31 mouse cellular contexts compared by ENCODE assay signal in the genomic region with DNA sequence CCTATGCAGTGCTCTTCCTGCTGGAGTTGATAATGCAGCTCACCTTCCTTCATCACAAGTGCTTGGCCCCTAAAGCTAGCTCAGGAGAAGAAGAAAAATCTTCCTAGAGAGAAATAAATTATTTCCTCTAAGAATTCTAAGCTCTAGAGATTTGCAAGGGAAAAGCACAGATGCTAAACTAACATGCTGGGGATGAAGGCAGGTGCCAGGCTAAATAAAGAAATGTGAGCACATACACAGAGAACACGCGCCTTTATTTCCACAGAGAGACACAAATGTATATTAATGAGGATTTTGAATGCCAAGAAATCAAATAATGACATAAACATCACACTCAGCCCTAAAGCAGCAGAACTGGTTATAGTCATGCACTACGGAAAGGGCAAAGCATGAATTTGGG.
DNase-seq lines count a peak whose midpoint lies in the region; ATAC-seq lines count a peak whose summit lies in the region.
"Had no signal": no experiment of that assay in that cellular context is flagged by ENCODE, and none has a peak within 500 bp of the region (broad histone marks: within the 10 kb centered on the region; RNA-seq: fewer than 3 reads in every experiment).

No protein-coding gene starts in this region.

- H3K27ac ChIP-seq in forebrain, embryonic 14.5 days (ENCODE audit: low read depth, low read length): no peak overlapping the region
- H3K27ac ChIP-seq in forebrain, embryonic 11.5 days (ENCODE audit: low read depth, low read length): no peak overlapping the region
- H3K27ac ChIP-seq in hindbrain, embryonic 12.5 days: no peak overlapping the region
- H3K27ac ChIP-seq: heart, embryonic 13.5 days; hindbrain, embryonic 15.5 days; limb, embryonic 12.5 days; liver, embryonic 15.5 days; stomach, embryonic 15.5 days had no signal

- no peak overlapping the region for H3K4me2 ChIP-seq in forebrain, embryonic 14.5 days (ENCODE audit: low read length)
- H3K4me2 ChIP-seq in forebrain, embryonic 11.5 days (ENCODE audit: low read depth, low read length, severe bottlenecking): no peak overlapping the region
- no peak overlapping the region for H3K4me2 ChIP-seq in hindbrain, embryonic 12.5 days (replicated peaks)
- H3K4me2 ChIP-seq: heart, embryonic 13.5 days; hindbrain, embryonic 15.5 days; limb, embryonic 12.5 days; liver, embryonic 15.5 days; lung, embryonic 14.5 days; midbrain, embryonic 11.5 days; stomach, embryonic 15.5 days had no signal

- no peak overlapping the region for H3K4me3 ChIP-seq in forebrain, embryonic 14.5 days (ENCODE audit: low read depth, low read length)
- H3K4me3 ChIP-seq in forebrain, embryonic 11.5 days (ENCODE audit: low read depth, low read length): no peak overlapping the region
- H3K4me3 ChIP-seq in hindbrain, embryonic 12.5 days: no peak overlapping the region
- H3K4me3 ChIP-seq: heart, embryonic 13.5 days; hindbrain, embryonic 15.5 days; limb, embryonic 12.5 days; liver, embryonic 15.5 days; stomach, embryonic 15.5 days had no signal

- H3K36me3 ChIP-seq in forebrain, embryonic 14.5 days (ENCODE audit: control insufficient read depth, insufficient read depth, low read length): no peaks in the 10 kb centered on the region
- no peaks in the 10 kb centered on the region for H3K36me3 ChIP-seq in forebrain, embryonic 11.5 days (ENCODE audit: control insufficient read depth, insufficient read depth, low read length)
- H3K36me3 ChIP-seq in hindbrain, embryonic 12.5 days: no peaks in the 10 kb centered on the region
- H3K36me3 ChIP-seq: heart, embryonic 13.5 days; hindbrain, embryonic 15.5 days; limb, embryonic 12.5 days; liver, embryonic 15.5 days; stomach, embryonic 15.5 days had no signal

- peak; percentile 2 for DNase-seq in forebrain, embryonic 14.5 days (ENCODE audit: low spot score)
- DNase-seq in forebrain, embryonic 11.5 days (ENCODE audit: low spot score): no peak
- peak; percentile 5 for DNase-seq in layer of hippocampus, adult 11-12 months (ENCODE audit: low spot score)
- no peak for DNase-seq in layer of hippocampus, postnatal 10 days (ENCODE audit: low spot score in 2 of 2)
- peak; percentile 2 to 58 for DNase-seq in left cerebral cortex, postnatal 25 days (ENCODE audit: low spot score in 2 of 2)
- DNase-seq in left cerebral cortex, adult 8-10 months (ENCODE audit: low spot score in 2 of 2): no peak
- DNase-seq: adrenal gland, adult 2 months; adrenal gland, postnatal 36 days; cerebellum, adult 11 months; cerebellum, adult 9-10 months; cerebellum, postnatal 36 days; gastrocnemius, postnatal 10 days; heart, postnatal 10 days; kidney, adult 11 months; kidney, postnatal 14 days; layer of hippocampus, postnatal 36 days; lung, embryonic 14.5 days; lung, postnatal 14 days; thymus, postnatal 14 days had no signal

- ATAC-seq in forebrain, embryonic 14.5 days: no peak
- ATAC-seq in forebrain, embryonic 11.5 days (replicated peaks; ENCODE audit: low FRiP score): no peak
- no peak for ATAC-seq in hindbrain, embryonic 12.5 days (ENCODE audit: low FRiP score)
- ATAC-seq: activated CD4-positive, CD25-positive, alpha-beta regulatory T cell, adult 4 months; forebrain, embryonic 16.5 days; inflammation-experienced regulatory T-cells, adult 6 months; midbrain, embryonic 16.5 days had no signal

- 84% methylated on average over 3 of the region's 3 CpGs for WGBS in forebrain, embryonic 14.5 days
- 92% methylated on average over 3 of the region's 3 CpGs for WGBS in forebrain, embryonic 11.5 days
- 92% methylated on average over 3 of the region's 3 CpGs for WGBS in hindbrain, embryonic 12.5 days

- intact Hi-C loops in left cerebral cortex, postnatal 25 days (cut with DNase I): no loop called here

- H3K27me3 ChIP-seq in forebrain, embryonic 14.5 days (replicated peaks; ENCODE audit: control insufficient read depth, insufficient read depth, low read length): no peaks in the 10 kb centered on the region
- H3K27me3 ChIP-seq in forebrain, embryonic 11.5 days (ENCODE audit: control insufficient read depth, insufficient read depth, low read length): no peaks in the 10 kb centered on the region
- no peaks in the 10 kb centered on the region for H3K27me3 ChIP-seq in hindbrain, embryonic 12.5 days
- H3K27me3 ChIP-seq: CH12.LX; heart, embryonic 13.5 days; hindbrain, embryonic 15.5 days; liver, embryonic 15.5 days; stomach, embryonic 15.5 days had no signal

- H3K9me3 ChIP-seq in forebrain, embryonic 14.5 days (replicated peaks; ENCODE audit: control insufficient read depth, low read length): no peaks in the 10 kb centered on the region
- no peaks in the 10 kb centered on the region for H3K9me3 ChIP-seq in forebrain, embryonic 11.5 days (ENCODE audit: control insufficient read depth, low read length)
- H3K9me3 ChIP-seq in hindbrain, embryonic 12.5 days (replicated peaks): no peaks in the 10 kb centered on the region
- H3K9me3 ChIP-seq: heart, embryonic 13.5 days; hindbrain, embryonic 15.5 days; limb, embryonic 12.5 days; liver, embryonic 15.5 days; stomach, embryonic 15.5 days had no signal

- no peaks in the 10 kb centered on the region for H3K4me1 ChIP-seq in forebrain, embryonic 14.5 days (ENCODE audit: control insufficient read depth, insufficient read depth, low read length)
- H3K4me1 ChIP-seq in forebrain, embryonic 11.5 days (replicated peaks; ENCODE audit: control insufficient read depth, insufficient read depth, low read length): no peaks in the 10 kb centered on the region
- H3K4me1 ChIP-seq in hindbrain, embryonic 12.5 days: no peaks in the 10 kb centered on the region
- H3K4me1 ChIP-seq: hindbrain, embryonic 15.5 days; limb, embryonic 12.5 days; liver, embryonic 15.5 days; stomach, embryonic 15.5 days had no signal

- no peak overlapping the region for H3K9ac ChIP-seq in forebrain, embryonic 14.5 days (ENCODE audit: low read length)
- H3K9ac ChIP-seq in forebrain, embryonic 11.5 days (ENCODE audit: low read length): no peak overlapping the region
- H3K9ac ChIP-seq in hindbrain, embryonic 12.5 days: no peak overlapping the region
- H3K9ac ChIP-seq: heart, embryonic 13.5 days; hindbrain, embryonic 15.5 days; limb, embryonic 12.5 days; liver, embryonic 15.5 days; lung, embryonic 14.5 days; stomach, embryonic 15.5 days had no signal

Comparison
In these comparisons a context has a peak if more than half of its experiments do, and no peak if none do; other contexts are left out.
1. DNase-seq: peak in forebrain, embryonic 14.5 days (single experiment), layer of hippocampus, adult 11-12 months (single experiment) and left cerebral cortex, postnatal 25 days (2 of 2); none in forebrain, embryonic 11.5 days (single experiment), layer of hippocampus, postnatal 10 days (0 of 2) and left cerebral cortex, adult 8-10 months (0 of 2).